Mouse (Mus musculus) embryonic facial prominence, embryonic 11.5 days (tissue): ENCODE data around the gene Flt3l. TPM values are rescaled to one million over a fixed set of nuclear protein-coding genes. Genes with fewer than 3 reads are reported as not detected.

Experiments
- ATAC-seq: fragments of 200-750 bp; cut with Nextera tagmentation; replicated peaks from 2 replicates; pipeline ENCODE4 v1.8.0; 2017; ENCODE audit warnings: low read depth; ENCODE audit not compliant: insufficient number of reproducible peaks, low FRiP score, low TSS enrichment
- DNase-seq: peaks from one replicate; pipeline ENCODE4 v3.0.0-alpha.2; 2015; ENCODE audit warnings: low spot score
- H3K27ac ChIP-seq: fragments of 300-500 bp; sonication (generic); replicated peaks from 2 replicates; pipeline ENCODE4 v1.5.1; 2014; ENCODE audit warnings: mild to moderate bottlenecking, low read depth, low read length, control low read depth
- H3K27me3 ChIP-seq: fragments of 300-500 bp; sonication (generic); 2 replicates; pipeline ENCODE4 v1.6.1; 2014; ENCODE audit warnings: mild to moderate bottlenecking, low read length, moderate library complexity, mixed read lengths; ENCODE audit not compliant: control insufficient read depth, insufficient read depth
- H3K36me3 ChIP-seq: fragments of 300-500 bp; sonication (generic); replicated peaks from 2 replicates; pipeline ENCODE4 v1.6.1; 2014; ENCODE audit warnings: low read depth, mild to moderate bottlenecking, low read length, moderate library complexity, mixed read lengths; ENCODE audit not compliant: control insufficient read depth, insufficient read depth
- H3K4me1 ChIP-seq: fragments of 300-500 bp; sonication (generic); 2 replicates; pipeline ENCODE4 v1.6.1; 2014; ENCODE audit warnings: low read length, mixed read lengths; ENCODE audit not compliant: control insufficient read depth, insufficient read depth
- H3K4me2 ChIP-seq: fragments of 300-500 bp; sonication (generic); 2 replicates; pipeline ENCODE4 v1.6.1; 2014; ENCODE audit warnings: low read depth, mild to moderate bottlenecking, control low read depth, low read length, moderate library complexity
- H3K4me3 ChIP-seq: fragments of 300-500 bp; sonication (generic); 2 replicates; pipeline ENCODE4 v1.5.1; 2014; ENCODE audit warnings: low read depth, low read length, control low read depth
- H3K9ac ChIP-seq: fragments of 300-500 bp; sonication (generic); replicated peaks from 2 replicates; pipeline ENCODE4 v1.6.1; 2014; ENCODE audit warnings: mild to moderate bottlenecking, control low read depth, low read length
- H3K9me3 ChIP-seq: fragments of 300-500 bp; sonication (generic); replicated peaks from 2 replicates; pipeline ENCODE4 v1.6.1; 2016; ENCODE audit warnings: mild to moderate bottlenecking, low read length, inconsistent platforms, mixed read lengths; ENCODE audit not compliant: control insufficient read depth
- WGBS: fragments of 180-500 bp; shearing (Covaris S2); extraction: QIAGEN DNeasy Blood & Tissue Kit; methylation state at CpG from one replicate; pipeline ENCODE4 v1.1.7; 2014; 5-methylcytosine and 5-hydroxymethylcytosine counted together
- polyA plus RNA-seq: library from polyadenylated mRNA; unstranded; fragments of >200 nt; fragmentation: Nextera tagmentation; extraction: Ambion mirVana; gene quantifications from 2 replicates; pipeline ENCODE4 v1.2.1, GENCODE M21; 2014

Flt3l gene
- polyA plus RNA-seq, 1 experiment from 2014 or later: 0.52 TPM

- Histone ChIP-seq H3K9ac (no peak overlapping the region), H3K27me3 (no peaks in the 10 kb centered on the region), H3K27ac (no peak overlapping the region), H3K4me2 (no peak overlapping the region), H3K36me3 (no peaks in the 10 kb centered on the region; the same call in 1 of the 2 replicates), H3K4me3 (no peak overlapping the region), H3K9me3 (no peaks in the 10 kb centered on the region), H3K4me1 (no peaks in the 10 kb centered on the region)
- WGBS: 78% methylated on average over 8 of the region's 8 CpGs
- ATAC-seq: no peak
- no peak for DNase-seq
These were observed 3.9 kb upstream of the Flt3l start for GRCm38 (mm10) chr7:45139904-45140723.

DNA sequence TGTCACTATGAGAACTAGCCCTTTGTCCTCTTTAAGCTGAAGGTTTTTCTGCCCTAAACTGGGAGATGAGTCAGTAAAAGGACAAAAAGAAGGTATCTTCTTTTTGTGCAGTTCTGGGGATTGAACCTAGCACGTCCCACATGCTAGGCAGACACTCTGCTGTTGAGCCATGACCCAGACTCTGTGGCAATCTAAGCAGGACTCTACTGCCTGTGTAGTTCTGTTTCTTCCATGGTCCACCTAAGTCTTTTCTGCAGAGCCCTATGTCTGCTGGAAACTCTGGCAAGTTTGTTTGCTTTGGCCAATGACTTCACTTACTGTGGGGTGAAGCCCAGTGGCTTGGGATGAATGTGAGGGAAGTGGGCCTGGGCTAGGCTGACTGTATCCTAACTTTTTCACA, 2.2 kb upstream of the Flt3l start:
- WGBS: 55% methylated on average over 1 of the region's 1 CpGs
- Histone ChIP-seq H3K4me3 (no peak overlapping the region), H3K27me3 (no peaks in the 10 kb centered on the region), H3K4me2 (no peak overlapping the region), H3K9ac (no peak overlapping the region), H3K36me3 (no peaks in the 10 kb centered on the region; the same call in 1 of the 2 replicates), H3K4me1 (no peaks in the 10 kb centered on the region), H3K9me3 (no peaks in the 10 kb centered on the region), H3K27ac (no peak overlapping the region)
- DNase-seq (no peak), ATAC-seq (no peak)

DNA sequence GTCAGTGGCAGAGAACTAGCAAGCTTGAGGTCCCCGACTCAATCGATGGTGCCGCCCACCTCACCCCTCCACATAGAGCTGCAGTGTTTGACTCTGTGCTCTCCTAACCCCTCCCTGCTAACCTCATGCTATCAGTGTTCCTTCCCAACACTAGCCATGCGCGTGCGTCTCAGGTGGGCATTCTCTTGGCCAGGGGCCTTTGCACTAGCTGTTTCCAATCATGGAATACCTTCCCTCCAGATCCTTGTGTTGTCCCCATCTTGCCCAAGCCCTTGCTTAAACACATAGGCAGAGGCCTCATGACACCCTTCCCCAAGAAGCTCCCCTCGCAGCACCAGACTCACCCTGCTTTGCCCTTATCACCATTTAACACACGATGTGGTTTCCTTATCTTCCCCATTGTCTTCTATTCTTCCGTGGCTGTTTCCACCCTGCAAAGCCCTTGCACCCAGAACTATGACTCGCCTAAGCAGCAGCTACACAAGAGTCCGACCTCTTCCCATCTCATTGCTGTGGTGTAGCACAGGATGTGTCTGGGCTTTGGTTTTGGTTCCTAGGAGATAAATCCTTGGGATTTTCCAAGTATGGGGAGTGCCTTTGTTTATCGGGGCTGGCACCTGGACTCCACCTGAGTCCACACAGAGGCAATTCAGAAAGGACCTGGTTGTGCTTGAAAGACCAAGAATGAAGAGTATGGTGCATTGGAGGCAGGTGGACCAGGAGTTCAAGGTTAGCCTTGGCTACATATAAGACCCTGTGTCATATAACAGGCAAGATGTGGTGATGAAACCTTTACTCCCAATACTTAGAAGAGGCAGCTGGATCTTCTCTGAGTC, 1.2 kb upstream of the Flt3l start:
- Histone ChIP-seq H3K27me3 (no peaks in the 10 kb centered on the region), H3K4me1 (no peaks in the 10 kb centered on the region), H3K27ac (no peak overlapping the region), H3K4me3 (no peak overlapping the region), H3K9me3 (no peaks in the 10 kb centered on the region), H3K9ac (no peak overlapping the region), H3K4me2 (no peak overlapping the region), H3K36me3 (no peaks in the 10 kb centered on the region; the same call in 1 of the 2 replicates)
- ATAC-seq: no peak
- WGBS: 82% methylated on average over 12 of the region's 12 CpGs
- DNase-seq: no peak

GRCm38 (mm10) chr7:45135370-45135769, 862 bp downstream of the Flt3l start:
- no peak for ATAC-seq
- Histone ChIP-seq H3K4me3 (no peak overlapping the region), H3K36me3 (no peaks in the 10 kb centered on the region), H3K9me3 (no peaks in the 10 kb centered on the region), H3K4me2 (no peak overlapping the region; the same call in 1 of the 2 replicates), H3K27ac (no peak overlapping the region), H3K4me1 (no peaks in the 10 kb centered on the region), H3K9ac (no peak overlapping the region), H3K27me3 (no peaks in the 10 kb centered on the region)
- DNase-seq: no peak
- WGBS: 79% methylated on average over 3 of the region's 3 CpGs

DNA sequence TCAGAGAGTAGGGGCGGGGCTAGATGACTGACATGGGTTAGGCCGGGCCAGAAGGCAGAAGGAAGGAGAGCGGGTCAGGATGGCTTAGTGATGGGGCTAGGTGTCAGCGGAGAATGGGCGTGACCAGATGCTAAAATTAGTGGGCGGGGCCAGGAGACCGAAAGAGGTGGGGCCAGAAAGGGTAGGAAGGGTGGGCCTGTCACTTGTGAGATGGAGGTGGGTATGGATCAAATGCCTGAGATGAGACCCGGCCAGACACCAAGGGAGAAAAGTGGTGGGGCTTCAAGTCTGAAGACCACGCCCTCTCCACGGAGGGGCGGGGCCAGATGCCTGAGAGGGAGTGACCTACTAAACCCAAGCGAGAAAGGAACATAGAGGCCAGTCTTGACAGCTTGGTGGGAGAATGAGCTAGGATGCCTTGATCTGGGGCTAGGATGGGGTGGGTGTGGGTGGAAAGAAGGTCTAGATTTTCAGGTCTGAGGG, 1.6 kb downstream of the Flt3l start:
- ATAC-seq (no peak), DNase-seq (peak; percentile 39)
- no peak overlapping the region for H3K4me3 ChIP-seq
- H3K27me3 ChIP-seq: no peaks in the 10 kb centered on the region
- no peak overlapping the region for H3K9ac ChIP-seq
- H3K4me2 ChIP-seq: no peak overlapping the region; the same call in 1 of the 2 replicates
- H3K27ac ChIP-seq: no peak overlapping the region
- no peaks in the 10 kb centered on the region for H3K9me3 ChIP-seq
- H3K36me3 ChIP-seq: no peaks in the 10 kb centered on the region
- no peaks in the 10 kb centered on the region for H3K4me1 ChIP-seq
- 5% methylated on average over 12 of the region's 12 CpGs for WGBS

GRCm38 (mm10) chr7:45133446-45134159, 2.6 kb downstream of the Flt3l start:
- H3K9ac ChIP-seq: no peak overlapping the region
- no peaks in the 10 kb centered on the region for H3K4me1 ChIP-seq
- no peaks in the 10 kb centered on the region for H3K9me3 ChIP-seq
- 75% methylated on average over 8 of the region's 8 CpGs for WGBS
- H3K36me3 ChIP-seq: no peaks in the 10 kb centered on the region
- no peak for DNase-seq
- H3K4me2 ChIP-seq: no peak overlapping the region
- H3K4me3 ChIP-seq: no peak overlapping the region
- H3K27me3 ChIP-seq: no peaks in the 10 kb centered on the region
- H3K27ac ChIP-seq: no peak overlapping the region
- no peak for ATAC-seq

DNA sequence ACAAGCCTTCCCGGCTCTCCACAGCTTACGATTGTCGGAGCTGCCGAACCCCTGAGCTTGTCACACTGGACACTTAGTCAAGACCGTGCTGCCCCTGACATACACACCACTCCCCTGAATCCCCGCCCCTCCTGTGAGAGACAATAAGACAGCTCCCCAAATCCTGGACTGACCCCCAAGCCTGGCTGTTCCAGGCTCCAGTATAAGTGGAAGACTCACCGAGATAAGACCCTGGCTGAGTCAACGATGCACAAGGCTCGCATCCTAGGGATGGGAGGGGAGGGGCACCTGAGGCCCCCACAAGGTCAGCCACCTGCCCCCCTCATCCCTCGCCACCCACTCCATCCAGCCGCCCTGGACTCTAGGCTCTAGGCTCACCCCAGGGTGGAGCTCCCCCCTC, 4.4 kb downstream of the Flt3l start:
- no peak overlapping the region for H3K4me2 ChIP-seq
- no peaks in the 10 kb centered on the region for H3K27me3 ChIP-seq
- ATAC-seq (no peak), DNase-seq (no peak)
- H3K9me3 ChIP-seq: no peaks in the 10 kb centered on the region
- H3K36me3 ChIP-seq: no peaks in the 10 kb centered on the region; the same call in none of the 2 replicates
- no peak overlapping the region for H3K27ac ChIP-seq
- H3K4me1 ChIP-seq: no peaks in the 10 kb centered on the region; the same call in 1 of the 2 replicates
- H3K4me3 ChIP-seq: no peak overlapping the region
- peak overlapping the region; percentile 13; the same call in 1 of the 2 replicates for H3K9ac ChIP-seq
- WGBS: 75% methylated on average over 11 of the region's 11 CpGs
